Mouse (Mus musculus): ENCODE measurements around the gene Chfr. TPM values are rescaled to one million over a fixed set of nuclear protein-coding genes. Genes with fewer than 3 reads are reported as not detected.

Chfr gene
- total RNA-seq (2021): 10 to 100 TPM; 34.3 to 44.4 TPM
- long read RNA-seq, experiment 1, transcript Chfr-202 (18 exons, 3,159 nt): major isoform, 9 of 35 reads
- long read RNA-seq, experiment 1, partial matches to known transcripts: 12 of 35 reads
- long read RNA-seq, experiment 1, other reads (novel, unspliced or antisense): 6 of 35 reads
- long read RNA-seq, experiment 2, transcript Chfr-202 (18 exons, 3,159 nt): major isoform, 12 of 31 reads
- long read RNA-seq, experiment 2, partial matches to known transcripts: 3 of 31 reads
- long read RNA-seq, experiment 2, other reads (novel, unspliced or antisense): 9 of 31 reads

DNA sequence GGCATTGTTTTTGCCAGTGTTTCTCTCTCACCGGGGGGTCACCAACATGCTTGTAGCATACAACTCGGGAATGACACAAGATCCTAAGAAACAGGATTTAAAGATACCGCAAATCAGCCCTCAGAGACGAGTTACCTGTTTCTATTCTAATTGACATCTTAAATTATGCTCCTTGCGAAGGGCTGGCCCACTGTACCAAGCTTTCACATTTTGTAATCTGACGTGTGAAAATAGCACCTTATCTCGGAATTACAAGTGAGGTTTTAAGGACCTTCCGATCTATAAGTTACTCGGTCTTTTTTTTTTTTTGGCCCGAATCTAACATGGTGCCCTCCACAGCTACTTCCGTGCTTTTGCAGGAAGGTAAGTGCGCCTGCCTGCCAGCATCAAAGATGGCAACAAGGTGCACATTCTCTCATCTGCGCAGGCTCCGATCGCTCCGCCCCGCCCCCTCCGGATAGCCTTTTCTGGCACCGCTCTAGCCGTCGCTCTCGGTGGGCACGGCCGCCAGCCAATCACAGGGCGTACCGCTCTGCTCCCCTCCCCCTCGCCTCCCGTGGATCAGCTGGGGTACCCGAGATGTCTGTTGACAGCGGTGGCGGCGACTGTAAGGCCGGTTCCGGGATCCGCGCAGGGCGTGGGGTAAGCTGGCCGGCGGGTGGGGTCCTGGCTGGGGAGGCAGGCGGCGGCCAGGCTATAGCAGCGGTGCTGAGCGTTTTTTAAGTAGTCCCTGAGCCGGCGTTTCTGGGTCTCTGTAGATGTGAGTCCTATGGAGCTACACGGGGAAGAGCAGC, at the start of gene Chfr:
Chfr (plus strand) TSS at position 550 of the 794 bp plus-strand sequence.
- peak; percentile 100 for DNase-seq

DNA sequence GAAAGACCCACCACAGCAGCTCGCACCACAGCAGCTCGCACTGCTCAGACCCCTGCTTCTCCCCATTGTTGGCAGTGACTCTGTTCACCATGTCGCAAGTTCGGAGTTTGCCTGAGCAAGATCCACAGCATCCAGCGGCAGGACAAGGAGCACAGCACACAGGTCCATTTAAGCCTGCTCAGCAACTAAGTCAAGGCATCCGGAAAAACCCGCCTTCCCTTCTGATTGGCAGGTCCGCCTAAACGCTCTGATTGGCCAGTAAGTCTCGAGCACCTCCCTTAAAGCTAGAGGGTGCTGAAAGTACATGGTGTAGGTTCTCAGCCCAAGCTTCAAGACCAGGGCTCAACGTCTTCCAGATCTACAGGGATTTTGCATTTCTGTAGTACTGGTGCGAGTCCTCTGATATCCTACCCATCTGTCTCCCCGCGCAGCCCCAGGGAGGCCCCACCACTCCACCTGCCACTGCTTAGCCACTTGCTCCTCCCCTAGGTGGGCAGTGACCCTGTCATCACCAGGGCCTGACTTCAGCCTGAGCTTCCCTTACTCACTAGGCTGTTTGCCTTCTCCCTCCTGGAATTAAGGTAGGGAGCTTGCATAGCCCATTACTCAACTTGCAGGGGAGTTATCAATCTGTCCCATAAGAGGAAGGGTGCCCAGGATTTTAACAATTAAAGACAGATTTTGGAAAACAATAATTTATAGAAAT, 49.3 kb upstream of the Chfr start:
- DNase-seq: no peak

DNA sequence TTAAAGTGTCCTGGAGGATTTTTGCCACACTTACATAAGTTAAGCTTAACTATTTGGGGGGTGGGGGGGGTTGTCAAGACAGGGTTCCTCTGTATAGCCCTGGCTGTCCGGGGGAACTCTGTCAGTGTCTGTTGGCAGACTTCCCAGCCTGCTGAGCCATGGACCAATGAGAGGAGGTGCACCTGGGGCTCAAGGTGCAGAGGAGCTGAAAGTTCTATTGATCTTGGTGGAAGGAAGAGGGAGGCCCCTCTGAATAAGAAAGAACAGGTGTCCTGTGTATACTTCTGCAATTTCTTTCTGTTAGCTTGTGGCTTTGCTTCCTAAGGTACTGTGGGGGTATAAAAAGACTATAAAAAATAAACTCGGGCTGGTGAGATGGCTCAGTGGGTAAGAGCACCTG, 44.1 kb upstream of the Chfr start:
- no peak for DNase-seq

DNA sequence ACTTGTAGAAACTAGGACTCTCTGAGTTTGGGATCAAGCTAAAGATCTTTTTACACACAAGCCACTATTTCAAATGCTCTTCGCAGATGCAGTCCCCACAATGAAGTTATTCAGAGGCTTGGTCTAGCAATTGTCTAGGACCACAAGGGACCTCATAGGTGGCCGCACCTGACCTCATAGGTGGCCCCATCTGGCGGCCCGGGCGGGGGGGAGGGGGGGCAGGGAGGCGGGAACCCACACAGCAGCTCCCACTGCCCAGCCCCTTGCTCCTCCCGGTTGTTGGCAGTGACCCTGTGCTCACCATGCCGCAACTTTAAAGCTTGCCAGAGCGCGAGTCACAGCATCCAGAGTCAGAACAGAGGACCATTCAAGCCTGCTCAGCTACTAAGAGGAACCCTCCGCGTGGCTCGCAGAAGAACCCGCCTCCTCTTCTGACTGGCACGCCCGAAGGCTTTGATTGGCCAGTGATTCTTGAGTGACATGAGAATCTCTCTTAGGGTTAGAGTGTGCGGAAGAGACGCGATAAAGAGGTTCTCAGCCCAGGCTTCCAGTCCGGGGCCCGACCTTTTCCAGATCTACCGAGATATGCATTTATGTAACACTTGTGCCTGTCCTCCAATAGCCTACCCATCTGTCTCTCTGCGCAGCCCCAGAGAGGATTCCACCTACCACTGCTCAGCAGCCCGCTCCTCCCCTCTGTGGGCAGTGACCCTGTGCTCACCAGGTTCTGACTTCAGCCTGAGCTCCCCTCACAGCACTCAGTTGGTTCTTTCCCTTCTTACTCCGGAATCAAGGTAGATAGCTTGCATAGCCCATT, 41.4 kb upstream of the Chfr start, which contains the start of gene Gm35315:
Gm35315 (minus strand) TSS at position 391 of the 817 bp plus-strand sequence.
- peak; percentile 87 for DNase-seq

DNA sequence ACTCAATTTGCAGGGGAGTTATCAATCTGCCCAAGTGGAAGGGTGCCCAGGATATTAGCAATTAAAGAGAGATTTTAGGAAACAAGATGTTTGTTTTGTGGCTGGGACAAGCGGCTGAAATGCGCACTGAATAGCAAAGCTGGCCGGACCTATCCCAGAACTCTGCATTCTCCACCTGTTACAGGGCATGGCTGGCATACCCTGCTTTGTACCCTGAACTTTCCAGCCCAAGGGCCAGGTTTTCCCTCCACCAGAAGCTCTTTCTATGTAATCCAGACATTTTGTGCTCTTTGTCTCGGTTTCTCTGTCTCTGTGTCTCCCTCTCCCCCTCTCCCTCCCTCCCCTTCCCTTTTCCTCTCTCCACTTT, 40.8 kb upstream of the Chfr start:
- DNase-seq: no peak

DNA sequence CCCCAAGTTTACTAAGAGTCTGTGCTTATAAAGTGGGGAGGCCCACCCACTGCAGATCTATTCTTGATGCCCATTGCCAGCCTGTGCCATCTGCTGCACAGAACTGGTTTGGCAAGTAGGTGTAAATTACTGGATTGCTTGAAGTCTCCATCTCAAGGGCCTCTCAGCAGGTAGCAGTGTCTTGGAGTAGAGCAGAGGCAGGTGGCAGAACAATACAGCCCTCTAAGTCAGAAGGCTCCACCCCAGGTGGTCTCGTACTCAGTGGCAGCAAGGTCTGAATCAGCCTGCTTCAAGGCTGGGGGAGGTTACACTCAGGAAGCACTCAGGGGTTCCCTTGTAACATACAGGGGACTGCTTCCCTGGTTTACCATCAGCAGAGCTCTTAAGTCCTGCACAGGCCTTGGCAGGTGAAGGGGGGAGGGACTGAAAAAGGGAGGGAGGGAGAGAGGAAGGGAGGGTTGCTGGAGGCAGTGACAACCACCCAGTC, 36.6 kb upstream of the Chfr start:
- no peak for DNase-seq

DNA sequence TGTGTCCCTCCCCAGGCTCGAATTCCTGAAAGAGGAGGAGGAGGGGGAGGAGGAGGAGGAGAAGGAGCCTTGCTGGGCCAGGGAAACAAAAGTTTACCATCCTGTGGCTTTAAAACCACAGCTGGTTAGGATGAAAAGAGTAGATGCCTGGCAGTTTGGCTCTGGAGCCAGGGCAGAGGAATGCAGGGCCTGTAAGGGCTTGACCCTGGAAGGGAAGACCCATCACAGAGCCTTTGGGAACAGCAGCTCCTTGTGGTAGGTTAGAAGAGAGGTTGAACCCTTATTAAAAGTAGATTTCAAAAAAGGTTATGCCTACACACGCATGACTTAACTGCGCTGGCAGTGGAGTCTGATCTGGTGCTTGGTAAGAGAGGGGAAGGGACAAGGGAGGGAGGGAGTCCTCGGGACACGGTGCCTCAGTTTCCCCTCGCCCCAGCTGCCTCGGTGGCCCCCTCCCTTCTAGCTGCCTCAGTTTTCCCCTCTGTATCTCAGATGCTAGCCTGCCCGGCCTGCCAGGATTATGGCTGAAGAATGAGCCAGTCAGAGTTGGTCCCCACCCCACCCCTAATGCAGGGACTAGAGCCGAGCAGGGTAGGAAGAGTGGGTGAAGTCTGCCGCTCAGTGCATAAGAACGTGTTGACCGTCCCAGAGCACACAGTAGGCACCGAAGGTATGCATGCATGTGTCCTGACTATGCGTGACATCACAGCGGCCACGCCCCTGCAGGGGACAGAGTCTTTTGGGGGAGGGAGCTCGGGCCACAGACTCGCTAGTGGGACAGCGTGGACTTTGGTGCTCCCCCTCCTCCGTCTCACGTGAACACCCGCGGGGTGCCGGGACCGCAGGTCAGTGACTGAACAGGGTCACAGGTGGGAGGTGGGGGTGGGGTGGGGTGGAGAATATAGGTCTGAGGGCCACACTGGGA, 35.7 kb upstream of the Chfr start, which contains the start of gene Plcxd1:
Plcxd1 (plus strand) TSS at position 314 of the 925 bp plus-strand sequence.
- DNase-seq: no peak

DNA sequence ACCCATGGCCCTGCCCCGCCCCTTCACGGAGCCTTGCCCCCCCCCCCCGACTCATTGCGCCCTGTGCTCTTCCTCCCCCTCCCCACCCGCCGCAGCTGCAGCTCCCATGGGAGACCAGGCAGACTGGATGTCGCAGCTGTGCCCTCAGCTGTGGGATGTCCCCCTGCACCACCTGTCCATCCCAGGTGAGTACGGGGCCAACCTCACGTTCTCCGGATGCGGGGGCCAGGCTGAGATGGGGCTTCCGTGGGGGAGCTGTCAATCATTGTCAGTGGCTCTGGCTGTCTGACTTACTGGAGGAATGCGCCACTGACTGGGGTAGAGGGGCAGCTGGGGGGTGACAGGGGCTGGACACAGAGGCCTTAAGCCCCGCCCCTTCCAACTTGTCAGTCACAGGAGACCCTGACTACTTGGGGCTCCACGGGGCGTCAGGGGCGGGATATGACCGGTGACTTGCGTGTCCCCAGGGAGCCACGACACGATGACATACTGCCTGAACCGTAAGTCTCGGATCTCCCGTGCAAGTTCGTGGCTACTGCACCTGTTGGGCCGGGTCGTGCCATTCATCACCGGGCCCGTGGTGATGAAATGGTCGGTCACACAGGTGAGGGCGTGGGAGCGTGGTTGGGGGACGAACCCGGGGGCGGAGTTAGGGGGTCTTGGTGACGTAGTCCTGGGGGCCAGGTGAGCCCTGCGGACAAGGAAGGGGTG, 34.6 kb upstream of the Chfr start:
- DNase-seq: peak; percentile 12

DNA sequence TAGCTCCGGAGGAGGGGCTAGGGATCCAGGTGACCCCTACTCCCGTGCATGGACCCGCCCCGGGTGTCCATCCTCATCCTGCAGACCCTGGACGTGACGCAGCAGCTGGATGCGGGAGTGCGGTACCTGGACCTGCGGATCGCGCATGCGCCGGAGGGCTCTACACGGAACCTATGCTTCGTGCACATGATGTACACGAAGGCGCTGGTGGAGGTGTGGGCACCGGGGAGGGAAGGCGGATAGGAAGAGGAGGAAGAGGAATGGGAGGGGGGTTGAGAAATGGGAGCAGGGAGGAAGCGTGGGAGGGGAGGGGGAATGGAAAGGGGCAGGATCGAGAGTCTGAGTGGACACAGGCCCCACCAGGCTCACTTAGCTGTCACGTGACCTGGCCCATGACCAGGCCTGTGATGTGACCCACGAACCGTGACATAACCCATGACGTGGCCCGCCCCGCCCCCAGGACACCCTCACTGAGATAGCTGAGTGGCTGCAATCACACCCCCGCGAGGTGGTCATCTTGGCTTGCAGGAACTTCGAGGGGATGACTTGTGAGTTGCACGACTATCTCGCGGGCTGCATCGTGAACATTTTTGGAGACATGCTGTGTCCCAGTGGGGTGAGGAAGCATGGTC, 33.8 kb upstream of the Chfr start:
- peak; percentile 35 for DNase-seq

DNA sequence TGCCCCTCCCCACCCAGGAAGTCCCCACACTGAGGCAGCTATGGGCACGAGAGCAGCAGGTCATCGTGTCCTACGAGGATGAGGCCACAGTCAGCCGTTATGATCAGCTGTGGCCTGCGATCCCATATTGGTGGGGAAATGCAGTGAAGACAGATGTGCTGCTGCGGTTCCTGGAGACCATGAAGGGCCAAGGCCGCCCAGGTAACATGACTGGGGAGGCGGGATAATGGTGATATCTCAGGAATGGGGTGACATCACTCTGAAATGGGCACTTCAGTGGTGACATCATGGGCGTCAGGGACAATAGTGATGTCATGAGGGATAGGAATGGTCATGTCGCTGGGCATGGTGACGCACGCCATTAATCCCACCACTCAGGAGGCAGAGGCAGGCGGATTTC, 33.2 kb upstream of the Chfr start:
- no peak for DNase-seq

DNA sequence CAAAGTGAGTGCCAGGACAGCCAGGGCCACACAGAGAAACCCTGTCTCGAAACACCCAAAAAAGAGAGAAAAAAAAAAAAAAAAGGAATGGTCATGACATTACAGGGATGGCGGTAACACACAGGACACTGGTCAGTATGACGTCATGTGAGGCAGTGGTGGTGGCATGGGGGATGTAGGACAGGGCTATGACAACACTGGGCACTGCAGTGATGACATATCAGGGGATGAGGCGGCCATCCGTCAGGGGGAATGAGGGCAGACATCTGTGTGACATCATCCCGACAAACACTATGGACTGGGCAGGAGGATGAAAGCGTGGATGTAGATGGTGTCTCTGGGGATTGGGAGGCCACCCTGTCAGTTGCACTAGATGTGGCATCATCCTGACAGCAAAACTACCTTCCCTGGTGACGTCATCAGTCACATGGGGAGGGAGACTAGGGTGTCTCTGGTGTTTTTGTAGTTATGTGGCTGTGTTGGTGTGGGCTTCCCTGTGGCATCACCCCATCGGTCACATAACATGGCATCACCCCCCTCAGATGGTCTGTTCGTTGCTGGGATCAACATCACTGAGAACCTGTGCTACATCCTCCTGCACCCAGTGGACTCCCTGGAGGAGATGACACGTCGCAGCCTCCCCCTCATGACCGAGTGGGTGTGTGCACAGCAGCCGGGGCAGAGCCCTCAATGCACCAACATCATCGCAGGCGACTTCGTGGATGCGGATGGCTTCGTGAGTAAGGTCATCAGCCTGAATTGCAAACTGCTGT, 32.6 kb upstream of the Chfr start:
- no peak for DNase-seq

DNA sequence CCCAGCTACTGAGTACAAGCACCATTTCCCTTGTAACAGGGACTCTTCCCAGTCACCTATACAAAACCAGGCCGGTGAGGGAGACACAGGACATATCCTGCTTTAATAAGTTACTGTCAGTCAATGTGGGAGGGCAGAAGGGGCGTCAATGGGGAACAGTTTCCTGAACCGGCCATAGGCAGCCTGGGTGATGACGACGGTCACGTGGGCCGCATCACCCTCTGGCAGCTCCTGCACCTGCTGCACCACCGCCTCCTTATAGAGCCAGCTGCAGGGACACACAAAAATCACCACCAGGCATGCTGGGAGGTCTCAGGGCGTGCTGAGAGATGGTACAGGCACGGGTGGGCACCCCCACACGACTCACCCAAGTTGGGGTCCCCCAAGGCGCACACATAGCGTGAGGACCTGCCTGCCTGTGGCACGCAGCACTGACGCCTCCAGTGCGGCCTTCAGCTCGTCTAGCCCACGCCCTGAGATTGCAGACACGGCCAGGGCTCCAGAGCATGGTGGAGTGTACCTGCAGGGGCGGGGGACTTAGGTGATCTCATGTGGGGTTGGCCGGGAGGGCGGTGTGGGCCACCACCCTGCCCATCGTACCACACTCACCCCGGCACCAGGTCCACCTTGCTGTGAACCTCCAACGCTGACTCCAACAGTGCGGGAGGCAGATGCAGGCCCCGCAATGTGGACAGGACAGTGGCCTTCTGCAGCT, 31.6 kb upstream of the Chfr start:
- no peak for DNase-seq

DNA sequence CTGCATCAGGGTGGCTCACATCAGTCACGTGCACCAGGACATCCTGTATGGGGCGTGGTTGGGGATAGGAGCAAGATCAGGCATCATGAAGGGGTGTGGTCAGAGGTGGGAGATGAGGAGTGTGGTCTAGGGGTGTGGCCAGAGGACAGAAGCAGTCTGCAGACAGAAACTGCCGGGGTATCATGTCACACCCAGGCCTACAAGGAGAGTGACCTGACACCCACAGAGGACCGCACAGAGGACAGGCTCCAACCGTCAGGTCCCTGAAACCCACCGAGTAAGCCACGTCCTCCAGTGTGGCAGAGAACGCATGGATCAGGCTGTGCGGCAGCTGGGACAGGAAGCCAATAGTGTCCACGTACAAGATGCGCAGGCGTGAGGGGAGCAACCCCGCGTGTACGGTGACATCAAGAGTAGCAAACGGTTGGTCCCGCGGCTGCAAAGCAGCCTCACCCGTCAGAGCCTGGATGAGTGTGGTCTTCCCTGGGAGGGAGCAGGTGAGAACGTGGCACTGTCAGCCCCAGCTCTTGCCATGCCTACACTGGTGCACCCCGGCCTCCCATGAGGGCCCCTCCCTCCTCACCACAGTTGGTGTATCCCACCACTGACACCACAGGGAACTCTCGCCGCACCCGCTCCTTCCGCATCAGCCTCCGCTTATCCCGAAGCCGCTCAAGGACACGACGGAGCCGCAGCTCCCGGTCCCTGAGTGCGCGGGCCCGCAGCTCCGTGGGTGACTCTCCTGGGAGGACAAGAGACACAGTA, 30.8 kb upstream of the Chfr start:
- DNase-seq: peak; percentile 7

DNA sequence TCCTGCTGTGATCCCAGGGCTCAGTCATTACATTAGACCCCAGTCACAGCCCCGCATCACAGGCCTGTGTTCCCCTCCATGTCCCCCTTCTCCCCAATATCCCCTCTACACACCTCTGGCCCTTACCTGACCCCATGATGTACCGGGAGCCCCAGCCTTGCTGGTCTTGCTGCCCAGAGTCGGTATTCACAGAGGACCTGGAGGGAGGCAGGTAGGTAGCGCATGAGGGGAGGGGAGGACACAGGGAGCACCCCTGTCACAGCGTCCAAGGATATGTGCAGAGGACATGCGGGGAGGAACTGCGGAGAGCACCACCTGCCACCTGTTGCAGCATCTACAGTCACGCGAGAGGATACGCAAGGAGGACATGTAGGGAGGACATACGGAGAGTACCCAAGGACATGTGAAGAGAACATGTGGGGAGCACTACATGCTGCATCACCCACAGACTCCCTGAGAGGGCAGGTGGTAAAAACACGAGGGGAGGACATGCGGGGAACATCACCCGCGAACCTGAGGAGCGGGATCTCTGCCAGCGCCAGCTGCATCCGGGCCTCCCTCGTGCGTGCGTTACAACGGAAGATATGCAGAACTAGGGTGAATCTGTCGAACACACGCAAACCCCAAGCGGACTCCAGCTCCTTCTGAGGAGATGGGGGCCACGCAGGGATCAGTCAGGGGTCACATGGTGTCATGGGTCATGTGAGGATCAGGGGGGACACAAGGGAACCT, 29.3 kb upstream of the Chfr start:
- DNase-seq: peak; percentile 6

DNA sequence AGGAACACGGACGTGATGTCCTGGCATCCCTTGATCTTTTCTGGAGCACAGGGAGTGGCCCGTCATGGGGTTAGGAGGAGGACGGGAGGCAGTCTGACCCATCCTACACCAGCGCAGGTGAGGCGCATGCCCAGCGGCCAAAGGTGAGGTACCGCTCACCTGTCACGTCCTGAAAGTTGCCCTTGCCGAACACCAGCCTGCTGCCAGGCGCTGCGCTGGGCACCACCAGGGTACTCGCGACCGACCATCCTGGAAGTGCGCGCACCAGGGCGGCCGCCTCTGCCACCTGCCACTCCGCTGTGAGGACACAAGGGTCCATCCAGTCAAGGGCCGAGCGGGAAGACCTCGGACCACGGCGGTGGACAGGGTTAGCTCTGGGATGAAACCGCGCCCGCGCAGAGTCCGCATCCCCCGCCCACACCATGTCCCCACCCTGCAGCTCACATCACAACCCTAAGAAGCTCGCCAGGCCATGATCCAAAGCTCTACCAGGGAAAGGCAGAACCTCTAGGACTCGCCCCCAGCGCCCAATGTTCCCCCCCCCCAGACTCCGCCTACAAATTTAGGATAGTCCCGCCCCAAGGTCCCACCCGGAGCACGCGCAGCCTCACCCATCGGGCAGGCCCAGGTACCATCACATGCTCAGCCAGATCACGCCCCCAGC, 28.6 kb upstream of the Chfr start:
- DNase-seq: no peak

All from adrenal gland, postnatal 10 days (tissue).